Mouse (Mus musculus) CD4-positive naive resting alpha-beta T cell, adult 76 days (primary cell): ENCODE measurements around the gene Slc45a3. TPM values are rescaled to one million over a fixed set of nuclear protein-coding genes. Genes with fewer than 3 reads are reported as not detected.

Experiments used
- total RNA-seq: library from RNA; stranded (reverse); gene quantifications from one replicate; pipeline ENCODE4 v1.2.4, GENCODE M21; 2023

Slc45a3 gene
- total RNA-seq = 1.1 TPM

DNA sequence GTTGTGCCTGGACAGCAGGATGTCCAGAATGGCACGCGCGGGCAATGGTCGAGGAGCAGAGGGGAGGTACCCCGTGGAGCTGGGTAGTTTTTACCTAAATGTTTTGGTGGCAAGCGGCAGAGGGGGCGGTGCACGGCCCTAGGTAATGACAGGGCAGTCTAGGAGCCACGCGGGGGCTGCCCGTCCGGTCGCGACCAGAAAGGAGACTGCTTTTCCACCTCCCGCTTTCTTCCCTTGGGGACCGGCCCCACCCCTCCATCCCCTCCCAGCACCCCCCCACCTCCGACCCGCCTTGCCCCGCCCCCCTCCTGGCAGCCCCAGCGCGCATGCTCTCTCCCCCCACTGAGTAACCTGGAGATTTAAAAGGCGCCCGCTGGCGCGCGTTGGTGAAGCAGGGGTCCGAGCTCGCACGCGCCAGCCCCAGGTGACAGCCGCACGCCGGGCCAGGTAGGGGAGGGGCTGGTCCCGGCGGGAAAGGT is at the start of gene Slc45a3:
TSS of gene Slc45a3 (plus strand) at position 362 of the 479 bp plus-strand sequence.

DNA sequence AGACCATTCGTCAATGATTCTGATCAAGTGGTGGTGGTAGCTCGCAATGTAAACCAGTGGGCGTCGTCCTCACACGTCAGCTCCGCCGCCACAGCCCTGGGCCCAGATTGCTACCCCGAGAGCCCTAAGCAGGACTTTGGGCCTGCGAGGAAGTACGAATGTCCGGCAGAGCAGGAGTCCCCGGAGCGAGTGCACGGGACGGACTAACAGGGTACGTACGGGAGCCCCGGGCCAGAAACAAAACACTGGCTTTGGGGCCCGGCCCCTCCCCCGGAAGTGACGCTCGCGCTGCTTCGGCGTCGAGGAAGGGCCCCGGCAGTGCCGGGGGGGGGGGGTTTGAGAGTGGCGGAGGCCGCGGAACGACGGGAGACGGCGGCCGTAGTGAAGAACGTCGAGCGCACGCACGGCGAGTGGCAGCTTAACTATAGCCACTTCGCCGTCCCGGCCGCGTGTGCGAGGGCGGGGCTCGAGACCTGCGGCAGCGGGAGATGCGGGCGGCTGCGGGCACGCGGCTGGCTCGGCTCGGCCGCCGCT is 44.6 kb downstream of the Slc45a3 start, which contains the start of gene Elk4:
TSS of gene Elk4 (plus strand) at position 326 of the 534 bp plus-strand sequence.

Other genes starting within 250 kb of the Slc45a3 start
- not detected for gene Slc26a9, start 218.9 kb upstream of the Slc45a3 start, total RNA-seq
- not detected for gene Pm20d1, start 165.6 kb upstream of the Slc45a3 start, total RNA-seq
- gene Slc41a1, start 135.5 kb upstream of the Slc45a3 start, total RNA-seq = 26.5 TPM
- 10.2 TPM for gene Rab29, start 95.7 kb upstream of the Slc45a3 start, total RNA-seq
- 92.1 TPM for gene Nucks1, start 52.4 kb upstream of the Slc45a3 start, total RNA-seq
- 342 TPM for gene Elk4, start 44.6 kb downstream of the Slc45a3 start, total RNA-seq
- gene Mfsd4a, start 105.1 kb downstream of the Slc45a3 start, total RNA-seq = 0.23 TPM
- gene Cdk18, start 176.7 kb downstream of the Slc45a3 start, total RNA-seq = not detected
- gene Lemd1, start 228.5 kb downstream of the Slc45a3 start, total RNA-seq = not detected
- not detected for gene AC124108.1, start 228.5 kb downstream of the Slc45a3 start, total RNA-seq